Mouse (Mus musculus) gastrocnemius, postnatal 14 days (tissue): Measurements from ENCODE around the gene Enoph1. TPM values are rescaled to one million over a fixed set of nuclear protein-coding genes. Genes with fewer than 3 reads are reported as not detected.

Experiments used
- DNase-seq: peaks from one replicate; pipeline ENCODE4 v3.0.0; 2021; ENCODE audit warnings: mixed read lengths
- intact Hi-C: fragments of 180-260 bp; cut with DNase I; formaldehyde crosslinking; loops from one replicate; pipeline ENCODE4 v1.15.1; 2025; ENCODE audit warnings: low total_unique reads
- total RNA-seq, 2 experiments: library from RNA; stranded (reverse); gene quantifications; 2 replicates each; pipeline ENCODE4 v1.2.3; 2021

The Enoph1 gene
- total RNA-seq, 2 experiments from 2014 or later, result 6.2 to 6.9 TPM

DNA sequence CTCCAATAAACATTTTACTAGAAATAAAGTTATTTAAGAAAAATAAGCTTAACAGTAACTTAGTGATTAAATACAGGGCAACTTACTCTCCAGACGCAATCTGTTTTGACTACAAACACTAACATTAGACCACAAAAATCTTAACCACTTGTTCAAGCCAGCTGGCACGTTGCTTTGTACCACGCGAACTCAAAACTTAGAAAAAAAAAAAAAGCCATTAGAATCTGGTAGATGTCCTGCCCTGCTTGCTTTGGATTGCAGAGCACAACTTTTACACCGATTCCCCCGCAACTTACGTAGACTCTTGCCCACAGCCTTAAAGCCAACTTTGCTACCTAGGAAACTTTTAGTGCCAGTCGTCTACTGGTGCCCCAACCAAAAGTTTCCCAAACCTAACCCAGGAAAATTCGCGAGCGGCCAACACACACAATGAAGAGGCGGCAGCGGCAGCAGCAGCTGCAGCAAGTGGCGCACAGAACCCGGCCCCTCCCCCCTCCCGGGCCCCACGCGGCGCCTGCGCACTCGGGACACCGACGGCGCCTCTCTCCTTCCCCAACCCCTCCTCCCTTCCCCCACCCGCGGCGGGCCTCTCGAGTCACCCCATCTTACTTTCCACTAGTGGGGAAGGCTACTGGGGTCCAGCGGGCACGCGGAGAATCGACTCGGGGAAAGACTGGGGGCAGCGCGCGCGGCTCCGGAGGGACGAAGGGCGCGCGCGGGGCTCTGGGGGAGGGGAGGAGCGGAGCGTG, 1.6 kb upstream of the Enoph1 start:
- intact Hi-C loops, result no loop called here
- DNase-seq, result peak; percentile 94

DNA sequence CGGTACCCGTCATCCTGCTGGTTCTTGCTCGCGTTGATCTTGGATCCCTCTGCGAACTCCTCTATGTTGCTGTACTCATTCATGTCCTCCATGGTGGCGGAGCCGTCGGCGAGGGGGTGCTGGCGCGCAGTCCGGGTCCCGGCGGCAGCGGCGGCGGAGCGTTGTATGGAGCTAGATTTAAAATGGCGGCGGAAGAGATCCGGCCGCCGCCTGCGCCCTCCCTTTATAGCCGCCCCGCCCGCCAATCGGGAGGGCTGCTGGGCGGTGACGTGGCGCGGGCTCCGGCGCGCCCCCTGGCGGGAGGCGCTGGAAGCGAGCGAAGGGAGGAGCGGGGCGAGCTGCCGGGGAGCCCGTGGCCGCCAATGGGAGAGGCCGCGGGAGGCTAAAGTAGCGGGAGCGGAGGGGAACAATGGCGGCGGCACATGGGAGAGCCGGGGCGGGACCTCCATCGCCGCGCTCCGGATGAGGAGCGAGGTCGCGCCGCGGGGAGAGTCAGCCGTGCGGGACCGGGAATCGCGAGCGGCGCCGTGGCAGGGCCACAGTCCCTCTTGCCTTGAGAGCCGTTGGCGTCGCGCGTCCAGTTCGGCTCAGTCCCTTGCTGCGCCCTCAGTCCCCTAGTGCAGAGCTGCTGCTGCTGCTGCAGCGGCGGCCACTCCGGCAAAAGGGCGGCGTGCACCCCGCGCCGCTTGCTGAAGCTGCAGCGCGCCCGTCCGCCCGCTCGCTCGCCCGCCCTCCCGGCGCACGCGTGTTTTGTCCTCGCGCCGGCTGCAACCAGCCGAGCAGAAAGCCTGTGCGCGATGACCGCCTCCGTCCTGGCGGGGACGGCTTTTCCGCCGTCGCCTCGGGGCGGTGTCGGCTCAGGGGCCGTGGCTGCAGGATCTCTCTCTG, 827 bp upstream of the Enoph1 start:
- peak; percentile 97 for DNase-seq
- intact Hi-C loops, result no loop called here

DNA sequence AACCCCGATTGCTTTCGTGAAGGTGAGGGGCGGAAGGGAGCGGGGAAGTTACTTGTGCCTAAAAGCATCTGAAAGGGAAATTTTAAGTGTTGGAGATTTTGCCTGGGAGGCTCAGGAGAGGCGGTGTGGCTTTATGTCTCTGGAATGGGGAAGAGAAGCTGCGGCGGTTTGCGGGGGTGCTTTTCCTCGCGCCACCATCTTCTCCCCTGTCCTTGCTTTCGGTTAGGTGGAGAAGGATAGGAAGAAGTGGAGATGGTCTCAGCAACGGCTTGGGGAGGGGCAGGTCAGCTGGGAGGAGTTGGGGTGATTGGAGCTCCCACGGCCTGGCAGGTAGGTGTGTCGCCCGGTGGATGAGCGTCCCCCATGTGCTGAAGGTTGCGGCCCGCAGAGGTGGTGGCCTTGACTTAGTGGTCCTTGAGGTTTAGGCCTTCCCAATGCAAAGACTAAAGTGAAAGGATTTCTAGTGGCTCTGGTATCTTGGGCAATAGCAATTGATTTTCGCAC, 548 bp downstream of the Enoph1 start:
- DNase-seq, result no peak
- intact Hi-C loops, result no loop called here

DNA sequence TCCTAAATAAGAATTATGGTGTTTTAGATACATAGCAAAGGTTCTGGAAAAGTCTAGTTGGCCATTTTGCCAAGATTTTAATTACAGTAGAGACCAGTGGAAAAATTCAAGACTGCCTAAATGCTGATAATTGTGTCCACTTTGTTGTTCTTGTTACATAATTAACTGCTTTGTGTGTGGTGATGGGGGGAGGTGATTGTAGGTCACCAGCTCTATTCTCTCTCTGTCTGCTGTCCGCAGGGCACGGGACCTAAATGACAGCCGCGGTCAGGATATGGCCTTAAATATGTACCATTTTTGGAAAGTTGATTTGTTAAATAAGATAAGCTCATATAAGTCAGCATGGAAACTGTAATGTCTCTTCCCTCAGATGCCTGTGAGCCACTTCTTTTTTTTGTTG, 1.5 kb downstream of the Enoph1 start:
- no peak for DNase-seq
- intact Hi-C loops, result no loop called here

DNA sequence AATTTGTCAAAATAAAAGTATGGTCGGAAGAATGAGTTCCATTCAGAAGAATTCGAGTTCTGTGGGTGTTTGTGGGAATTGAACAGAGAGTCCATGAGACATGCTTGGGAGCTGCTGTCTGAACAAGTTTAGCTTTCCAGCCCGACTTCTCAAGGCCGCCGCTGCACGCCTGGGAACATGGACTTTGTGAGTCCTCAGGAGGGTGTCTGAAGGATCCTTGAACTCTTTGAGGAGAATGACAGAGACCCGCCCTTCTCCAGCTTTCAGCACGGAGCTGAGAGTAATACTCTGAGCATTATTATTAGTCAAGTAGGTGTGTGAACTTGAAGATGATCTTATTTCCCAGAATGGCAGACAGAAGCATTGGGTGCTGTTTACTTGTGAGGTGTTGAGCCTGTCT, 2.7 kb downstream of the Enoph1 start:
- intact Hi-C loops, result no loop called here
- no peak for DNase-seq

DNA sequence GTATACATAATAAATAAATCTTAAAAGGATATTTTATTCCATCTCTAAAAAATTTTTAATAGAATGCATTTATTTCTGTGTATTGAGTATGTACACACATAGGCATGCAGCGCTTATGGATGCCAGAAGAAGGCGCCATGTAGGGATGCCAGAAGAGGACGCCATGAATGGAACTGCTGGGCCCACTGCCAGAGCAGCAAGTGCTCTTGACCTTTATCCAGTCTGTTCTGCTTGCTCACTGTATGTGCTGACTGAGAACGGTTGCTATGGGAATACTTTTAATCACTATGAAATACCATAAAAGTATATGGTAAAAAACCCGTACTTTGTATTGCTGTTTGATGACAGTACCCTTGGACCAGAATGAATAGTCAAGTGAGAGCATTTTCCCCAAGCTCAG, 3.6 kb downstream of the Enoph1 start:
- DNase-seq, result no peak
- intact Hi-C loops, result no loop called here

DNA sequence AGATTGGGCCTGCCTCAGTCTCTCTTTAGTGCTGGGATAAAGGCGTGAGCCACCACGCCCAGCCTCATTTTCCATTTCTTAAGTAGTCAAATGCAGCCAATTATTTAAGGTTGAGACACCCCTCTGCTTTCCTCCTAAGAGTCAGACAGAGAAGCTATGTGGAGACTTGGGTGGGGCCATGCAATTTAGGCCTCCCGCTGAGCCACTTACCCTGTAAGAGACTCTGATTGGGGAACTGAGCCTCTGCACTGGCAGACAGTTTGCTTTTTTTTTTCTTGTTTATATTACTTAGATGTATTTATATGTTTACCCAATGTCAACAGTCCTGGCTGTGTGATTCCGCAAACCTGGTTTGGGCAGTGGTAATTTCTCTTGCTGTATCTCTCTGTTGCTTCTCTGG, 4.2 kb downstream of the Enoph1 start:
- DNase-seq, result no peak
- intact Hi-C loops, result no loop called here

DNA sequence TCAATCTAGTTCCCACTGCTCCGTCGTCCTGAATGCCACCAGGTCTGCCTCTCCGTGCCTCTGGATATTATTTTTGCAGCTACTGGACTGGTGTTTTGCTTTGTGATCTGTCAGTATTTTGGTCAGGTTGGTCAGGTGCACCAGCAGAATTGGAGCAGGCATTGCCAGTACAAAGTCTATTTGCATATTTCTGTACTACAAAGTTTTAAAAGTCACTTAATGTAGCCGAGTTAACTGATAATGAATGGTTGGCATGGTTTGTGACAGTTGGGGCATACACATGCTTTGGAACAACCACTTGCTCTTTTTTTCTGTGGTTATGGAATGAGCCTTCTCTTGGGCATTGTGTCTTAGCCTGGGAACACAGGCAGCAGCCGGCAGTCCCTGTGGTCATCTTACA, 4.8 kb downstream of the Enoph1 start:
- intact Hi-C loops, result no loop called here
- DNase-seq, result no peak

DNA sequence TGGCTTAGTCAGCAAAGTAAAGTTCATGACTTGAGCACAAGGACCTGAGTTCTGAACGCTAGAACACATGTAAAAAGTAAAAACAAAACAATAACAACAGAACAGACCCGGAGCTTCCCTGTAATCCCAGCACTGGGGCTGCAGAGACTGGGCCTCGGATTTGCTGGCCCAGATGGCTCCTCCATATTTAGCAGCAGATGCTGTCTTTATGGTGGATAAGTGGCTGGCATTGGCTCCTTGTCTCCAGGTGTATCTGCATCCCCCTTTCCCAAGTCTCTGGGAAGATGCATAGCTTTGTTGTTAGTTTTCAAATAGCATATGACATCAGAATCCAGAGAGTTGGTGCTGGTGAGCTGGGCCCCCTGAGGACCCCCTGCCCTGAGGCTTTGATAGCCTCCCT, 6.3 kb downstream of the Enoph1 start:
- intact Hi-C loops, result no loop called here
- no peak for DNase-seq

DNA sequence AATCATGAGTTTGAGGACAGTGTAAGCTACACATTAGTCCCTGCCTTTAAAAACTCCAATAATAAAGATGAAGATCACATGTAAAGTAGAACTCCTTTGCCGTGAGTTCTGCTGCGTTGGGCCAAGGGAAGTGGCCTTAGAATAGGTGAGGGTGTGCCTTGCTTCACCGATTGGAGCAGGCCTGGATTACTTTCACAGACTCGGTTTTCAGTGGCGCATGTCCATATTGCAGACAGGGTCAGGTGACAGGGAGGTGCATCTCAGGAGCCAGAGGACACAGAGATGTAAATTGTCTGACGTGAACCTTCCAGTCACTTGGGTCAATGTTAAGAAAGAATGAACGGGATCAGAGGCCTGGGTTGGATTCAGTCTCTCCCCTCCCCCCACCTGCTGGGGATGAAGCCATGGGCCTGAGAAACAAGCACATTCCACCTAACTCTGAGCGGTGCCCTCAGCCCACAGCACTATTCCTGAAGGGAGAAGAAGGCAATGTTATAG, 7.4 kb downstream of the Enoph1 start:
- intact Hi-C loops, result no loop called here
- no peak for DNase-seq

DNA sequence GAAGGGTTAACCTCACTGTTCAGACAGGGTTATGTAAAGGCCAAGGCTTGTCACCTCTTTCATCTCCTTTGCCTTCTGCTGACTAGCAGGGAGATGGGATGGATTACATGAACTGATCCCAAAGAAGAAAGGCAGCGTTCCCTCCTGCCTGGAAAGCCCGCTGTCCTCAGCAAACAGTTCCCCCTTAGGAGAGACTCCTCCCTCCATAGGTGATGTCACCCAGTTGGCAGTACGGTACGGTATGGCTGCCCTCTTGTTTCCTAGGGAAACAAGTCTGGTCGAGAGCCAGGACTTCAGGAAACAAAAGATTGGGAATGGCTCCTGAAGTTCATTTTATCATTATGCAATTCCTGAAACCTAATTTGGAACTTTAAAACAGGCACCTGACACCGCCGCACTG, 8.1 kb downstream of the Enoph1 start:
- no peak for DNase-seq
- intact Hi-C loops, result no loop called here

DNA sequence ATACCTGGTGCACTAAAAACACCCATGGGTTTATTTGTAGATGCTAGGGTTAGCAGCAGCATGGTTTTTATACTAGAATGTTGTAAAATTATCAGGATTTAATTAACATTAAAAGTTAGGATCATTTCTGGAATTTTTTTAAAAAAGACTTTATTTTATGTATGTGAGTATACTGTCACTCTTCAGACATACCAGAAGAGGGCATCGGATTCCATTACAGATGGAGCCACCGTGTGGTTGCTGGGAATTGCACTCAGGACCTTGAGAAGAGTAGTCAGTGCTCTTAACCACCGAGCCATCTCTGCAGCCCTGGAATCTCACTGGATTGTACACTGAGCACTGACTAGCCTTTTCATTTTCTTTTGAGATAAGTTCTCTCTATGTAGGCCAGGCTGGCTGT, 10.1 kb downstream of the Enoph1 start:
- DNase-seq, result no peak
- intact Hi-C loops, result no loop called here

DNA sequence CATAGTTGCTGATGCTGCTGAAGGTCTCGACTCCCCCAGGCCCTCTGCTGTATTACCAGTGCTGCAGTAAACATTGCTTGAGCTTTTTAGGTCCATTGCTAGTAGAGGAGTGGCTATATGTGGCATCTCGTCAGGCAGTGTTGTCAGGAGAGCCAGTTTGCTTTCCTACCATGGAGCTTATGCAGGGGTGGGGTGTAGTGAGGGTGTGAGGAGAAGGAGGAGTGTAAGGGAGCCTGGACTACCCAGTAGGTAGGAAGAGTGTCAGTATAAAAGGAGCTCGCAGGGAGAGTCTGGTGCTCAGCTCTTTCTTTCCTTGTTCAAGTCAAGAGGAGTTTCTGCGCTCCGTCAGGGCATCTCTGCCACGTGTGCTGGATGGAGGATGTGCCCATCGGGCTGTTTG, 12.9 kb downstream of the Enoph1 start:
- no peak for DNase-seq
- intact Hi-C loops, result no loop called here

DNA sequence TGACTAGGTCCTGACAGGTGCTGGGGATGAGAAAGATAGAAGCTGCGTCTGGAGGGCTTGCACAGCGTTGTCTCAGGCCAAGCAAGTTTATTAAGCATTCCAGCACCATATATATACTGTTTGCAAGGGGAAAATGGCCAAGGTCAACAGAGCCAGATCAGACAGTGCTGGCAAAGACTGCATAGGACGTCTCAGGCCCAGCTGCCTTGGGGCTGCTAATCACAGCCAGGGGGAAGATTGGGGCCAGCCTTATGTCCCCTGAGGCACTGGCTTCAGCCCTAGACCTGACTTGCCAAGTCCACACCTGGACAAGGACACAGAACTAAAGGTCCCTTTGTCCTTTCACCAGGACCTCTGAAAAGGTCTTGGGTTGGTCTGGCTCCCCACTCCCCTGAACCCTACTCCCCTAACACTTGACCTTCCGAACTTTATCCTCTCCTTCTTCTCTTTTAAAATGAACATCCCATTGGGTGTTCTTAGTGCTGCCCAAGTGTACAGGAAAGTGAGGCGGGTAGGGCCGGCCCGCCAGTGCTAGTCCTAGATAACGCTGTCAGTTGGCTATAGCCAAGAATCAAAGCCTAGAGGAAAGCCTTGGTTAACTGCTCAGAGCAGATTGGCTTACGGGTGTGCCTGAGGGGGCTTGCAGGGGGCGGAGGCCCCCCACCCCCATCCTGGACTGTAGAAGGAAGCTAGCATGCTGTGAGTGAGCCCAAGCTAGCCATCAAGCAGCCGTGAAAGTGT, 15.2 kb downstream of the Enoph1 start:
- intact Hi-C loops, result no loop called here
- DNase-seq, result no peak

DNA sequence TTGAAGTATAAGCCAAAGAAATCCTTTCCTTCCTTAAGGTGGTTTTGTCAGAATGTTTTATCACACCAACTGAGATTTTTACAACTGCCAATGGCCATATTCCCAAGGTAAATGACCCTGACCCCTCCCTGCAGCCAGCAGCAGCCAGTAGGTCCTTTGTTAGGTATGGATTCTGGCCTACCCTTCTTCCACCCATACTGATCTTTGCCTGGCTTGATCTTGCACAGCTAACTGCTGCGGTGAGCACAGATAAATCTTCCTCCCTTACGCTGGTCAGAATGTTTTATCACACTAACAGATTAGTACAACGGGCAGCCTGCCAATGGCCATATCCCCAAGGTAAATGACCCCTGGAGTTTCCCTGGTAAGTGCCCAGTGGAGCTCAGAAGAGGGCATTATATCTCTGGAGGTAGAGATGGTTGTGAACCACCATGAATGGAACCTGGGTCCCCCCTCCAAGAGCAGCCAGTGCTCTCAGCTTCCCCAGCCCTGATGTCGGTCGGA, 16.1 kb downstream of the Enoph1 start:
- intact Hi-C loops, result no loop called here
- DNase-seq, result no peak

DNA sequence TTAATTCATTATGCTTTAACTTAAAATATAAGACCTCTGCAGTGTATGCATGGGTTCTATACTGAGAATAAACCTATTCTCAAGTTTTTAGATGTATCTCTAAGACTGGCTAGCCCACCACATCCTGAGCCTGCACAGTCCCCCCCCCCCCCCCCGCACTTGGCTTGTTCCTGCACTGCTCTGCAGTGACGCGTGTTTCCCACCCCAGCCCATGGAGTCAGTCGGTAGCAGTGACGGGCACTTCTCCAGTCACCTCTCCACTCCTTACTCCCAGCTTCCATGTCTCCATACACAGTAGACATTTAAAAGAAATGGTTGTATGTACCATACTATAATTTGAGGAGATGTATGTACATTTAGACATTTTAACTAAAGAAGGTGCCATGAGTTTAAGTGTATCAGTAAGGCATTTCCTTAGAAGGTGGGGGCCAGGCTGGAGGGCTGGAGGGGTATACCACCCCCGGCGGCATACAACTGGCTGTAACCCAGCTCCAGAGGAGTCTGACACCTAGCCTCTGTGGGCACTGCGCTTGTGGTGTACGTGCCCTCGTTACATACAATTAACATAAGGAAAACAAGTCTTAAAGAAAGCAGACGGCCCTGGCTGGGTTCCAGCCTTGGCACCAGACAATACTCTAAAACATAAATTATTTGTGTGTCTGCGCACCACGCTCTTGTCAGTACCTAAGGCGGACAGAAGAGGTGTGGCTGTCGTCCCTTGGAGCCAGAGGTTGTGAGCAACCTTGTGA, 17.9 kb downstream of the Enoph1 start:
- intact Hi-C loops, result no loop called here
- no peak for DNase-seq

DNA sequence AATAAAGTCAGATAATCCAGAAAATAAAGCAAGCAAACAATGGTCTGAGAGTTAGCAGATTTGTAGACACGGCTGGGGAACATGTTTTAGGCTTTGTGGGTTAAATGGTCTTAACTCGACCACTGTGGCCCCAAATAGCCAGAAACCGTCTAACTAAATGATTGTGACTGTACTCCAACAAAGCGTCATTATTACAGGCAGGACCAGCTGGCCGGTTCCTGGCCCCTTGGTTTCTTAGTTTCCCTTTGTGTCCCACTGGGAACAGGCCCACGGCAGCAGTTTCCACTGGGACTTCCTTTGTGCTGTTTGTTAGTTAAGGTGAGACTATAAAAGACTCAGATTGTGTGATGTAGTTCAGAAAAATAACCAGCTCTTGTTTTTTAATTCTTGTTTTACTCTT, 18.9 kb downstream of the Enoph1 start:
- DNase-seq, result no peak
- intact Hi-C loops, result no loop called here

DNA sequence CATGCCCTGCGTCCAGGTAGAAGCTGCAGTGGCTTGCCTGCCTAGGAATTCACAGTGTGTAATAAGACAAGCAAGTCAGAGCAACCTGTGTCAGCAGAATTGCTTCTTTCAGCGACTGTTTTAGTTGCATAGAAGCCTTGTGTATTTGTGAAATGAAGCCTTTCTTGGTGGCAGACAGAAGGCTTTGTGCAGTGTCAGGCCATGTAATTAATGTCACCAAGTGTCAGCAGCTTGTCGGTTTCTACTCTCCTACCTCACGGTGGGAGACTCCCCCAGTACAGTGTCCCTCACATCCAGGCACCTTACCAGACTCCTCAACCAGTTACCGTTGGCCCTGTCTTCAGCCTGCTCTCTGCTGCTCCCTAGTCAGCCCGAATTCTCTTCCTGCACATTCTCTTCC, 19.5 kb downstream of the Enoph1 start:
- intact Hi-C loops, result no loop called here
- no peak for DNase-seq

DNA sequence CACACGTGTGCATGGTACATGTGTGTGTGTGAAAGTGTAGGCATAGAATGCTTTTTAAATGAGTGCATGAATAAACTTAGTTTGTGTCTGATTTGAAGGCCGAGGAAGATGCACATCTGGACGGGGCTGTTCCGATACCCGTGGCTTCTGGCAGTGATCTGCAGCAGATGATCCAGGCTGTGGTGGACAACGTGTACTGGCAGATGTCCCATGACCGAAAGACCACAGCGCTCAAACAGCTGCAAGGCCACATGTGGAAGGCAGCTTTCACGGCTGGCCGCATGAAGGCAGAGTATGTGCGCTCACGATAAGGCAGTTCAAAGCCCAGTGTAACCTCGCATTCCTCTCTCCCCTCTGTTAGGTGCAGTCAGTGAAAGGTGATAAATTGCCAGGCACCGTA, 21.1 kb downstream of the Enoph1 start:
- intact Hi-C loops, result no loop called here
- no peak for DNase-seq
